Mouse (Mus musculus): Measurements from ENCODE around the gene Cpvl.

- no peak for TF ChIP-seq CTCF (IDR thresholded peaks at IDR 0.05; ENCODE audit: low read depth, low read length)
- no peak for TF ChIP-seq POLR2A (IDR thresholded peaks at IDR 0.05; ENCODE audit: extremely low read depth, insufficient read depth, low read length)
Observed at GRCm38 (mm10) chr6:54005302-54005701, 26.8 kb upstream of the Cpvl start.
